Mouse (Mus musculus): ENCODE results near the gene Evl.
A peak's percentile ranks its signal among the peaks of the same experiment; 100 is the strongest.
"Not testable (repeated sequence)": the region's sequence is repeated elsewhere in the genome, so short reads cannot be mapped to it uniquely, and the experiment has no call there.

Evl gene

DNA sequence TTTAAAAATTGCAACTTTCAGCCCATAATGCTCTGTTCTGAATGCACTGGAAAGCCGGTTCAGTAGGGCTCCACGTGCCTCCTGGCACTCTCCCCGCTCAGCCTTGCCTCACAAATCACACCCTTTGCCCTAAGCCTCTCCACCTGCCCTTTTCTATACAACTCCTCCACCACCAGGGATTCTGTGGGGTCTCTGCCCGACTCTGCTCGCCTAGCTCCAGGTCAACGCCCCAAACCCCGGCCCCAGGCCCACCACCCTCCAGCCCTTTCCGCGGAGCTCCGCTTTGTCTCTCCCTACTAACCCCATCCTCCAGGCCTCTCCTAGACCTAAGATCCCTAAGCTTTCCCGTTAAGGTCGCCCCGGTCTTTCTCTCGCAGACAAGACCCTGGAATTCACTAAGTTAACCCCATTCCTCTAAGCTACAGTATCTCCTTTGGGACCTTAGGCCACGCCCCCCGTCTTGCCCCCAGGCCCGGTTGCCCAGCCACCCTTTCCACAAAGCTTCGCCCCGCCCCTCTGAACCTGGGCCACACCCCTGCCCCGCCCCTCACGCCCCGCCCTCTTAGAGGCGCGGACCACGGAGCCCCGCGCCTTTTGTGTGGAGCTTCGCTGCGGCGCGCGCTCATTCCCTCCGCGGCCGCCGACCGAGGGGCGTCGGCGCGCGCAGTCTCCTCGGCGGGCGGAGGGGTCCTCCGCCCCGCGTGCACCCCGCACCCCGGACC, at the start of gene Evl:
Gene Evl (plus strand): TSS at position 601 of the 722 bp plus-strand sequence.
- peak; percentile 80 for DNase-seq (ENCODE audit: low spot score)

DNA sequence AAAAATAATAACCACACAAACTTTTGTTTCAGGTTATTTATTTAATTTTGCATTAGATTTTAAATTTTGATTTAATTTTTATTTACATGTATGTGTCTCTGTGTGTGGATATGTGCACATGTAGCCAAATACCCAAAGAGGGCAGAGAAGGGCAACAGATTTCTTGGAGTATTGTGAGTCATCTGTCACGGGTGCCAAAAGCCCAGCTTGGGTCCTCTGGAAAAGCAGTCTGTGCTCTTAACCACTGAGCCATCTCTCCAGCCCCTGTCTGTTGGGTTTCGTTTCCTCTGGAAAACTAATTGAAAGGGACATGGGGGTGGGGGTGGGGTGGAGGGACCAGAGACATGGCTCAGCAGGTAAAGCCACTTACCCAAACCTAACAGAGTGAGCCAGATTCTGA, 48.7 kb upstream of the Evl start:
- no peak for DNase-seq (ENCODE audit: low spot score)

- DNase-seq (ENCODE audit: low spot score): not testable (repeated sequence)
Measured at GRCm38 (mm10) chr12:108507046-108507445, 47.5 kb upstream of the Evl start.

DNA sequence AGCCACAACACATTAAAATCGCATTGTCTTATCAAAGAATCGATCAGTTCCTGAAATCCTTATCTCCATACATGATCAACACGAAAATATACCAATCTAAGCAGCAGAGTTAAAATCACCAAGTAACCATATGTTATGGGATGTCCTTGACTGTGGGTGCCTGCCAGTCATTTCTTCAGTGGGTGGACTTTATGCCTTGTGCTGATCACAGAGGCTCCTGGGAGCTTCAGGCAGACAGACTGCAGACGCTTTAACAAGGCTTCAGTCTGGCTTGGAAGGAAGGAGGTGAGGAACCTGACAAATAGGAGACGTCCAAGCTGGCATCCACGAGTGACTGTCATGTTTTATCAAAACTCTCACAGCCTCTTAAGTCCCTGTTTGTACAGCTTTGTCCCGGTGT, 43.9 kb upstream of the Evl start:
- DNase-seq (ENCODE audit: low spot score): no peak

GRCm38 (mm10) chr12:108511009-108511408, 43.5 kb upstream of the Evl start:
- peak; percentile 53 for DNase-seq (ENCODE audit: low spot score)

DNA sequence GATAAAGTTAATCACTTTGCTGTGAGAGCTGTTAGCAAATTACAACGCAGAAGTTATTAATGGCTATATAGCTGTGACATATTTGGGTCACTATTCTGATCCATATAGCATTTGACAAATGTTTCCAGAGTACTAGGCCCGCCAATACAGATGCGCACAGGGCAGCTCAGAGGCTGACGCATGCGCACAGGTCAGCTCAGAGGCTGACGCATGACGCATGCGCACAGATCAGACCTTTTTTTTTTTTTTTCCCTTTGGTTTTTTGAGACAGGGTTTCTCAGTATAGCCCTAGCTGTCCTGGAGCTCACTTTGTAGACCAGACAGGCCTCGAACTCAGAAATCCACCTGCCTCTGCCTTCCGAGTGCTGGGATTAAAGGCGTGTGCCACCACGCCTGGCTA, 39.1 kb upstream of the Evl start:
- DNase-seq (ENCODE audit: low spot score): no peak

DNA sequence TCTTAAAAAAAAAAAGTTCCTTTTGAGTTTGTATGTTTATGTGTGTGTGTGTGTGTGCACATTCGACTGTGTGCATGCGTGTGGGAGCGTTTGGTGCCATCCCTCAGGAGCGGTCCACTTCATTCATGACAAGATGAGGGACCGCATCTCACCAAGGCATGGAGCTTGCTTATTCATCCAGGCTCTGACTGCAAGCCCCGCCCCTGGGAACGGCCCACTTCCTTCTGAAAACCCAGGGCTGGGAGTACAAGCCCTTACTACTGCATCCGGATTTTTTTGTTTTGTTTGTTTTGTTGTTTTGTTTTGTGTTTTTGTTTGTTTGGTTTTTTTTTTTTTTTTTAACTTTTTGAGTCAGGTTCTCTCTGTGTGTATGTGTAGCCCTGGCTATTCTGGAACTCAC, 35.1 kb upstream of the Evl start:
- DNase-seq (ENCODE audit: low spot score): no peak

GRCm38 (mm10) chr12:108529214-108529613, 25.3 kb upstream of the Evl start:
- DNase-seq (ENCODE audit: low spot score): peak; percentile 62

DNA sequence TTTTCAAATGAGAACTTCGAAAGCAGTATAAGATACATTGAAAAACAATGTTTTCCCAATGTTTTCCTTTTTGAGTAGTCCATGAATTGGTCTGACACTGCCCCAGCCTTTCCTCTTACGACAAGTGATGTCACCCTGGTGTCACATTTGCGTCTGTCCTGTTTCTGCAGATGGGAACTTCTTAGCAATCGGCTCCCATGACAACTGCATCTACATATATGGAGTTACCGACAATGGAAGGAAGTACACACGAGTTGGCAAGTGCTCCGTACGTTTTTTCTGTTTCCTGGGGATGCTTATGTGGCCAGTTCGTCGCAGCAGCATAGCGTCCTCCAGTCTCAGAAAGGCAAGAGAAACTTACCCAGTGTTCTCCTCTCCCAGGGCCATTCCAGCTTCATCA, 20.0 kb upstream of the Evl start:
- no peak for DNase-seq (ENCODE audit: low spot score)

DNA sequence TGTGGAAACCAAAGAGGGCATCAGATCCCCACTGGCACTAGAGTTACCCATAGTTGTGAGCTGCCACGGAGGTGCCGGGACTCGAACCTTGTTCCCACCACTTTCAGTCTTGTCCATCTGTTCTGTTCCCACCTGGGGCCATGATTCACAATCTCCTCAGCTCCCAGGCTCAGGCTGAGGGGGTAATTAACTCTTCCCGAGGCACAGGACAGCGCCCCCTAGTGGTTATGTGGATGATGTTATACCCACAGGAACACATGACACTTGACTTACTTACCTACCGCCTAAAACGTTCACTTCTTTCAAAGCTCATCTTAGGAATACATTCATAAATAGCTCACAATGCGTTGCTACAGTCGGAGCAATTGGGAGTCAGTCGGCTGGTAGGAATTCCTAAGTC, 18.1 kb upstream of the Evl start:
- DNase-seq (ENCODE audit: low spot score): no peak

DNA sequence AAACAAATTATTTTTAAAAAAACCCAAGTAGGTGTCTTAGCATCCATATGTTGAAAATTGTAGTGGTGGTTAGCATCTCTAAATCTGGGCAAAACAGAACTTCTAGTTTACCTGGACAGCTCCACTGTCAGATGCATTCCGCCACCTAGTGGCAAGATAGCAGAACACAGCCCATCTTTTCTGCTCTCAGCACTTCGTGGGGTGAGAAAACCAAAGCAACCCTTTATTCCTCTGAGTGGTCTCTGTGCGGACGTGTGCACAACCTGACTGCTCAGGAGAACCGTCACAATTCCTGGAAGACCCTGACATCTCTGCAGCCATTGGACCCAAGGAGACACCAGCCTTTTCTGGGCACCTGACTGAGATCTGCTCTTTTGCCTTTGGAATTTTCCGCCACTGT, 13.4 kb upstream of the Evl start:
- DNase-seq (ENCODE audit: low spot score): peak; percentile 58

DNA sequence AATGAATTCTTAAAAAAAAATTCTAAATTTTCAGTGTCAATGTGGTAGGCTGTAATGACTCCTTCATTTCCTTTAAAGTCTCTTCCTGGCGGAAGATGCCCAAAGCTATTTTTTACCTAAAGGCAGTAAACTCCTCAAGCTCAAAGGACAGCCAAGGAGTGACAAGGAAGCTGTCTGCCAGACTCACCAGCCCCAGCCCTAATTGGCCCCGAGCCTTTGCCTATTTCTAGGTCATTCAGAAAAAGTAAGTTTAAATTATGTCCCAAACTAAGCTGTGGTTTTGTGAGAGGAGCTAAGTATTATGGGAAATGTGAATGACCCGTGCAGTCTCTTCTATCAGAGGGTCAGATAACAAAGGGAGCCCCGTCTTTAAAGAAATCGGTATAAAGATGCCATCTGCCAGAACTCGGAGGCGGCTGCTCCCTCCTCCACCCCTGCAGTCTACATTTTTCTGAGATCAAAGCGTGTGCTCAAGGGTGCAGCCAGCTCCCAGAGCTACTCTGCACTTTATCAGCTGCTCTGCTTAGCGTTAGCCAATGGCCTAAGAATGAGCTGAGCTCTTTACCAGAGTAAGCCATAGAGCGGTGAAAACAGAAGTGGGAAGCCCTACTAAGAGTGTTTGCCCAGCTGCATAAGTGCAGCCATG, 7.9 kb upstream of the Evl start:
- DNase-seq (ENCODE audit: low spot score): no peak

DNA sequence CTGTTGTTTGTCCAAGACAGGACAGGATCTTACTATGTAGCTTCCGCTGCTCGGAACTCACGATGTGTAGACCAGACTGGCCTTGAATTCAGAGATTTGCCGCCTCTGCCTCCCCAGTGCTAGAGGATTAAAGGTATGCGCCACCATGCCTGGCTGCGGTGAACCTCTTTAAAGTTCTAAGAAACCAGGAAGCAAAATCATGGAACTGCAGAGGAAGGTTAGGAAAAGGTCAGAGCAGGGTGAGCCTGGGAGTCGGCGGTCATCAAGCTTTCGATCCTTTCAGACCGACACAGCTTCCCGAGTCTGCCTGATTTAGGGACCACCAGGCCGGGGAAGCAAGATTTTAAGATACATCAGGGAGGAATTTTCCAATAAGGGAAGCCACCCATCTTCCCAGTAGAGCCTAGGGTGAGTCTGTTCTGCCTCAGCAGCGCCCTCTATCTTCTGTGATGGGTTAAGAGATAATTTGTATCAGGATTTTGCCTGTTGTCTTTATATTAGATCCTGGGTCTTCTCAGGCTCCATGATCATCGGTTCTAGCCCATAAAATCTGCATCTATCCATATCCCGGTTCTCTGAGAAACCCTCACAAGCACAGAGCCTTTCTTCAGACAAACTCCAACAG, 7.2 kb upstream of the Evl start:
- DNase-seq (ENCODE audit: low spot score): no peak

GRCm38 (mm10) chr12:108551731-108552130, 2.8 kb upstream of the Evl start:
- DNase-seq (ENCODE audit: low spot score): no peak

DNA sequence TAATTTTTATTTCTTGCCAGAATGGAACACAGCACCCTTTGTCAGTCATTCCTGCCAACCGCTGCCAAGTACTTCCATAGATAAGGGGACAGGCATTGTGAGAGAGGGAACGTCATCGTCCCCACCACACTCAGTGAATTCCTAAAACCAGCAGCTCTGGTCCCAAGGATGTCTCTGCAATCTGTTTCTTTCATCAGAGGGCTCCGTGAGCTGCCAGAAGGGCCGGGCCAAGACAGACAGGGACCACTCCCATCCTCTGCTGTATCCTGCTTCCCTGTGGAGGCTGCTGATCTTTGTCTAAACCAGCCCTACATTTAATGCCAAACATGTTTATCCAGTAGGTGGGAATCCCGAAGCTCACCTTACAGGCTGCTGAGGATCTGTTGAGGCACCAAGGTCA, 1.4 kb upstream of the Evl start:
- no peak for DNase-seq (ENCODE audit: low spot score)

DNA sequence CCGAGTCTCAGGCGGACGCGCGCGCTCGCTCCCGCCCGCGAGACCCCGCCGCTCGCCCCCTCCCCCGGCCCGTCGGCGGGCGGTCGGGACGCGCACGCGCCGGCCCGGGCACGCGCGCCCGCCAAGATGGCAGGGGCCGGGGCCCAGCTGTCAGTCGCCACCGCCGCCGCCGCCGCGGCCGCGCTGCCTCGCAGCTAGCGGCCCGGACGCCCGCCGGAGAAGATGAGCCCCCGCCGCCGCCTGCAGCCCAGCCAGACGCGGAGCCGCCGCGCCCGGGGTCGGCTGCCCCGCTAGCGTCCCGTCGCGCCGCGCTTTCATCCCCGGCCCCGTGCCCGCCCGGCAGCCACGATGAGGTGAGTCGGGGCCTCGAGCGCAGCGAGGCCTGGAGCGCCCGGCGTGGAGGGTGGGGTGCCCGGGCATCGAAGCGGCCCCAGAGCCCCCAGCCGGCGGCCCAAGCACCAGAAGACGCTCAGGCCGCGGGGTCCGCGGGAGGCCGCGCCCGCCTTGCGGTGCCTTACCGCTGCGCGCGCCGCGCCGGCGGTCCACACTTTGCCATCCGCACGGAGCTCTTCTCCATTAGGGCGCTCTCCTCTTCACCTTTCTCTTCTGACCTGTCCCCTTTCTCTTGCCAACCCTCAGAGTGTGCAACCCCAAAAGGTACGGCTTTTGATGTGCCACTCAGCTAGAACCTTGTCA, 489 bp downstream of the Evl start:
- no peak for DNase-seq (ENCODE audit: low spot score)

GRCm38 (mm10) chr12:108558194-108558593, 3.7 kb downstream of the Evl start:
- DNase-seq (ENCODE audit: low spot score): no peak

- no peak for DNase-seq (ENCODE audit: low spot score)
Measured at GRCm38 (mm10) chr12:108563238-108563637, 8.7 kb downstream of the Evl start.

- DNase-seq (ENCODE audit: low spot score): no peak
Measured at GRCm38 (mm10) chr12:108564910-108565506, 10.5 kb downstream of the Evl start.

DNA sequence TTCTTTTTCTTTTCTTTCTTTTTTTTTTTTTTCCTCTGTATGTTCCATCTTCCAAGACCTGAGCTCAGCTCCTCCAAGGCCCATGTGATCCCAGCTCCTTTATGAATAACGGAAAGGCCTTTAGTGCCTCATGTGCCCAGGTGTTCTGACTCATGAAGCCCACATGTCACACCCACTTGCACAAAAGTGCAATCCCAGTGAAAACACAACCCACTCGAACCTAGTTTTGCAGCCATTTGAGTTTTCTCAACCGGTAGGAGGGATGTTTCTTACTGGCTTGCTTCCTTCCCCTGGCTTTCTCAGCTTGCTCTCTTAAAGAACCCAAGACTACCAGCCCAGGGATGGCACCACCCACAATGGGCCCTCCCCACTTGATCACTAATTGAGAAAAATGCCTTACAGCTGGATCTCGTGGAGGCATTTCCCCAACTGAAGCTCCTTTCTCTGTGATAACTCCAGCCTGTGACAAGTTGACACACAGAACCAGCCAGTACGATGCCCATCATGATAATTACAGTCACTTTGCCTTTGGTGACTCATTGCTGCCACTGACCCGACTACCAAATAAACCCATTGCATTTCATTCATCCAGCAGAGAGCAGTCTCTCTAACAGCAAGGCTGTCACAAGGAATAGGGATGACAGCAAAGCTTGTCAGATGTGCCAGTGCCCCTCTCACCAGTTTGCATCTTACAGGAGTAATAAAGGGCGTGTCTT, 24.8 kb downstream of the Evl start:
- no peak for DNase-seq (ENCODE audit: low spot score)

DNA sequence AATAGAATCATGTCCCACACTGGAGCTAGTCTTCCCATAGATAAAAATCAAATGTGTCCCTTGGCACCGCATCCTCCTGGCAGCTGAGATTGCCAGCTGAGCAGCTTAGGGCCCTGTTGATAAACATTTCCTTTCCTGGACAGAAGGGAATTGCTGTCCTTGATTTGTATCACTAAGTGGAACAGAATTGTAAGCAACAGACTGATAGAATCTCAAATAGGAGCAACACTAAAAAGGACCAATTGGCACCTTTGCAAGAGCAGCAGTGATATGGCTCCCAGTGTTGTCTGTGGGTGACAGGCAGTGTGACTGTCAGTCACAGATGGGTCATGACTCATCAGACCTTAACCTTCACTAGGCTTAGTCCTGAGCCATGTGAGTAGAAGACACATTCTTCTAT, 29.3 kb downstream of the Evl start:
- DNase-seq (ENCODE audit: low spot score): no peak

GRCm38 (mm10) chr12:108590131-108590530, 35.6 kb downstream of the Evl start:
- DNase-seq (ENCODE audit: low spot score): no peak

All from layer of hippocampus, adult 11-12 months (tissue).